Mouse (Mus musculus): Measurements from ENCODE around the gene Ppp1r27. TPM values are rescaled to one million over a fixed set of nuclear protein-coding genes. Genes with fewer than 3 reads are reported as not detected.

Gene Ppp1r27
- polyA plus RNA-seq, 1 experiment, result not detected

- TF ChIP-seq CTCF (IDR thresholded peaks at IDR 0.05; ENCODE audit: insufficient read depth, low read depth, low read length) (no peak), POLR2A (IDR thresholded peaks at IDR 0.05; ENCODE audit: insufficient read depth, low read depth, low read length) (no peak)
- Histone ChIP-seq H3K27ac (ENCODE audit: insufficient read depth, low read depth, low read length) (no peak overlapping the region), H3K4me3 (ENCODE audit: insufficient read depth, low read depth, low read length) (no peak overlapping the region), H3K4me1 (ENCODE audit: control insufficient read depth, insufficient read depth, low read length) (peaks cover 20% of the 10 kb centered on the region)
- WGBS, result 77% methylated on average over 7 of the region's 7 CpGs
Measured at GRCm38 (mm10) chr11:120577211-120578023, 26.5 kb upstream of the Ppp1r27 start.

- H3K4me3 ChIP-seq (ENCODE audit: insufficient read depth, low read depth, low read length), result no peak overlapping the region
- TF ChIP-seq CTCF (IDR thresholded peaks at IDR 0.05; ENCODE audit: insufficient read depth, low read depth, low read length) (no peak), POLR2A (IDR thresholded peaks at IDR 0.05; ENCODE audit: insufficient read depth, low read depth, low read length) (no peak)
- no peak overlapping the region for H3K27ac ChIP-seq (ENCODE audit: insufficient read depth, low read depth, low read length)
- WGBS, result 91% methylated on average over 3 of the region's 3 CpGs
- H3K4me1 ChIP-seq (ENCODE audit: control insufficient read depth, insufficient read depth, low read length), result peaks cover 16% of the 10 kb centered on the region
Measured at GRCm38 (mm10) chr11:120576365-120576981, 25.5 kb upstream of the Ppp1r27 start.

GRCm38 (mm10) chr11:120575940-120576339, 25.0 kb upstream of the Ppp1r27 start:
- TF ChIP-seq CTCF (IDR thresholded peaks at IDR 0.05; ENCODE audit: insufficient read depth, low read depth, low read length) (no peak), POLR2A (IDR thresholded peaks at IDR 0.05; ENCODE audit: insufficient read depth, low read depth, low read length) (no peak)
- no peak overlapping the region for H3K27ac ChIP-seq (ENCODE audit: insufficient read depth, low read depth, low read length)
- no peak overlapping the region for H3K4me3 ChIP-seq (ENCODE audit: insufficient read depth, low read depth, low read length)
- H3K4me1 ChIP-seq (ENCODE audit: control insufficient read depth, insufficient read depth, low read length), result peaks cover 18% of the 10 kb centered on the region

GRCm38 (mm10) chr11:120575046-120575445, 24.1 kb upstream of the Ppp1r27 start:
- TF ChIP-seq POLR2A (IDR thresholded peaks at IDR 0.05; ENCODE audit: insufficient read depth, low read depth, low read length) (no peak), CTCF (IDR thresholded peaks at IDR 0.05; ENCODE audit: insufficient read depth, low read depth, low read length) (no peak)
- Histone ChIP-seq H3K27ac (ENCODE audit: insufficient read depth, low read depth, low read length) (no peak overlapping the region), H3K4me1 (ENCODE audit: control insufficient read depth, insufficient read depth, low read length) (peaks cover 13% of the 10 kb centered on the region), H3K4me3 (ENCODE audit: insufficient read depth, low read depth, low read length) (no peak overlapping the region)
- 74% methylated on average over 2 of the region's 2 CpGs for WGBS

DNA sequence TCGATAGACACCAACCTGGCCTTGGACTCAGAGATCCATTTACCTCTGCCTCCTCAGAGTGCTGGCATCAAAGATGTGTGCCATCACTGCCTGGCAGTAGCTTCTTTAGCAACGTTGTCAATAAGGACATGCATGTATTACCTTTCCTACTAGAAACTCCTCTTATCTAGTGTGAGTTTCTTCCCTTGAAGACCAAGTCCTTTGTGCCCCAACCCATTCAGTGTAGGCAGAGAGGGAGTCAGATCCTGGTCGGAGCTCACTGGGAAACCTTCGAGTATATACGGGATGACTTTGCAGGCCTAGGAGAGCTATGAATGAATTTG, 23.3 kb upstream of the Ppp1r27 start:
- H3K4me3 ChIP-seq (ENCODE audit: insufficient read depth, low read depth, low read length), result no peak overlapping the region
- H3K27ac ChIP-seq (ENCODE audit: insufficient read depth, low read depth, low read length), result no peak overlapping the region
- H3K4me1 ChIP-seq (ENCODE audit: control insufficient read depth, insufficient read depth, low read length), result peaks cover 5% of the 10 kb centered on the region; the same call in 1 of the 2 replicates
- WGBS, result 30% methylated on average over 5 of the region's 5 CpGs
- no peak for TF ChIP-seq CTCF (IDR thresholded peaks at IDR 0.05; ENCODE audit: insufficient read depth, low read depth, low read length)
- TF ChIP-seq POLR2A (IDR thresholded peaks at IDR 0.05; ENCODE audit: insufficient read depth, low read depth, low read length), result no peak

DNA sequence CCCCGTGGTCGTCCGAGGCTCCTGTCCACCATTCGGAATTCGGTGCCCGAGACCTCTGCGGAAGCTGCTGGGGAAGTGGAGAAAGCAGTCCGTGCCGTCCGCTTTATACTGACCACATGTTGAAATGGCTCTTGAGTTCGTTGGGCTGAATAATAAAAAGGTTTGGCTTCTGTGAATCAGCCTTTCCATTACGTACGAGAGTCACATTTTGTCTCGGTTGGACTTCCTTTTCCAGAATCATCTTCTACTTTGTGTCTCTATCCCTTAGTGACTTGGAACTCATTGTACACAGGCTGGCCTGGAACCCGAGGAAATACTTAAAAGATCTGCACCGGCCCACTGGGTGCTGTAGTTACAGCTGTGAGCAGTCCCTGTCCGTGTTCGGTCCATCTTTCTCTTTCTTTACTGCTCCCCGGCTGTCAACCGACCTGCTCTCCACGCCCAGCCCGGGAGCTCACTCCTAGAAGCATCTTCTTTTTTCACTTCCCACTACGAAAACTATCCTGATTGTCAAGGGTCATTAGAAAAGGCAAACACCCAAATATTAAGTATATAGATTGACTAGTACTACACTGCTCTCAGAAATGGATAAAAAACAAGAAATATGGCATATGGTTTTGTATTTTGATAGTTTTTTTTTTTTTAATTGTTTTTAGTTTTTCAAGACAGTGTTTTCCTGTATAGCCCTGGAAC, 22.8 kb upstream of the Ppp1r27 start:
- TF ChIP-seq POLR2A (IDR thresholded peaks at IDR 0.05; ENCODE audit: insufficient read depth, low read depth, low read length) (no peak), CTCF (IDR thresholded peaks at IDR 0.05; ENCODE audit: insufficient read depth, low read depth, low read length) (no peak)
- peaks cover 3% of the 10 kb centered on the region; the same call in 1 of the 2 replicates for H3K4me1 ChIP-seq (ENCODE audit: control insufficient read depth, insufficient read depth, low read length)
- WGBS, result under 1% methylated on average over 23 of the region's 23 CpGs
- peak overlapping the region; percentile 88 for H3K27ac ChIP-seq (ENCODE audit: insufficient read depth, low read depth, low read length)
- H3K4me3 ChIP-seq (ENCODE audit: insufficient read depth, low read depth, low read length), result peak overlapping the region; percentile 85

- TF ChIP-seq POLR2A (IDR thresholded peaks at IDR 0.05; ENCODE audit: insufficient read depth, low read depth, low read length) (peak; percentile 92), CTCF (IDR thresholded peaks at IDR 0.05; ENCODE audit: insufficient read depth, low read depth, low read length) (no peak)
- H3K4me1 ChIP-seq (ENCODE audit: control insufficient read depth, insufficient read depth, low read length), result peaks cover 3% of the 10 kb centered on the region; the same call in 1 of the 2 replicates
- WGBS, result under 1% methylated on average over 93 of the region's 94 CpGs
- peak within 1 kb of the TSS; percentile 88 for H3K27ac ChIP-seq (ENCODE audit: insufficient read depth, low read depth, low read length)
- peak within 1 kb of the TSS; percentile 85 for H3K4me3 ChIP-seq (ENCODE audit: insufficient read depth, low read depth, low read length)
Measured at GRCm38 (mm10) chr11:120572752-120573584, 22.0 kb upstream of the Ppp1r27 start, which contains the start of gene P4hb. Gene P4hb (minus strand): TSS chr11:120573253.

DNA sequence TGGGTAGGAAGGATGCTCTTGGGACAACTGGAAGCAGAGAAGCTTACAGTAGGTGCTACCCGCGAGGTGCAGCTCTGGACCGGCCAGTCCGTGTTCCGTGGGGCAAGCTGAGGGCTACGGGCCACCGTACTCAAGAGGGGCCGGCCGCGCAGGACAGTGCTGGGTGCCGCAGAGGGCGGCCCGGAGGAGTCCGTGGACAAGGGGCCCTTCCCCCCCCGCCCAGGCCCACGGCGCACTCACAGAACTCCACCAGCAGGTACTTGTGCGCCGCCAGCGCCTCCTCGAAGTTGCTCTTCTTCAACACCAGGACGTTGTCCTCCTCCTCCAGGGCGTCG, 21.5 kb upstream of the Ppp1r27 start:
- TF ChIP-seq POLR2A (IDR thresholded peaks at IDR 0.05; ENCODE audit: insufficient read depth, low read depth, low read length), result no peak
- no peak for TF ChIP-seq CTCF (IDR thresholded peaks at IDR 0.05; ENCODE audit: insufficient read depth, low read depth, low read length)
- Histone ChIP-seq H3K27ac (ENCODE audit: insufficient read depth, low read depth, low read length) (0 out of 2 replicates have a peak overlapping the region, but pooled peaks have one; percentile 36), H3K4me1 (ENCODE audit: control insufficient read depth, insufficient read depth, low read length) (peaks cover 3% of the 10 kb centered on the region; the same call in 1 of the 2 replicates), H3K4me3 (ENCODE audit: insufficient read depth, low read depth, low read length) (peak overlapping the region; percentile 85)
- WGBS, result 0% methylated on average over 24 of the region's 24 CpGs

Data from olfactory bulb, adult 2 months (tissue).